Mouse (Mus musculus) cerebellum, postnatal 36 days (tissue): ENCODE measurements at regions not wholly inside any gene's neighbourhood (a gene's known extent, or its start where the extent isn't known, plus 50 kb on each side); places are given as distances from the start of the nearest gene placed in this dataset.
A peak's percentile ranks its signal among the peaks of the same experiment; 100 is the strongest.
"Not testable (repeated sequence)": the region's sequence is repeated elsewhere in the genome, so short reads cannot be mapped to it uniquely, and the experiment has no call there.

Experiments
- DNase-seq, 2 experiments: peaks; one replicate each; pipeline ENCODE4 v3.0.0; 2021 to 2022; ENCODE audit warnings: mixed read lengths in 2 of 2

GRCm38 (mm10) chr9:82300046-82300445 lies 436.6 kb downstream of the Mei4 start:
- no peak for DNase-seq

GRCm38 (mm10) chr9:82306285-82306684 lies 442.8 kb downstream of the Mei4 start:
- no peak for DNase-seq

- DNase-seq = peak; percentile 11 to 19
These were observed 449.0 kb downstream of the Mei4 start for GRCm38 (mm10) chr9:82312466-82312865.

- DNase-seq = no peak
These were observed 477.0 kb downstream of the Mei4 start for GRCm38 (mm10) chr9:82340452-82340851.

GRCm38 (mm10) chr9:82350784-82351183 lies 478.6 kb upstream of the Irak1bp1 start:
- not testable (repeated sequence) for DNase-seq

- DNase-seq = no peak
These were observed 469.8 kb upstream of the Irak1bp1 start for GRCm38 (mm10) chr9:82359573-82359972.

GRCm38 (mm10) chr9:82402355-82402754 lies 427.0 kb upstream of the Irak1bp1 start:
- DNase-seq = peak; percentile 9 to 29

- peak; percentile 9 to 20 for DNase-seq
These were observed 425.3 kb upstream of the Irak1bp1 start for GRCm38 (mm10) chr9:82404010-82404409.

- DNase-seq = no peak
These were observed 422.2 kb upstream of the Irak1bp1 start for GRCm38 (mm10) chr9:82407177-82407576.

- DNase-seq = no peak
These were observed 420.4 kb upstream of the Irak1bp1 start for GRCm38 (mm10) chr9:82408969-82409368.
